Mouse (Mus musculus) neural tube, embryonic 10.5 days (tissue): ENCODE data around the gene Ccdc85c.
A peak's percentile ranks its signal among the peaks of the same experiment; 100 is the strongest.

ENCODE experiments used
- DNase-seq: peaks from one replicate; pipeline ENCODE4 v3.0.0-alpha.2; 2017; ENCODE audit warnings: low spot score; ENCODE audit errors: extremely low spot score

Ccdc85c gene

GRCm38 (mm10) chr12:108274661-108275507, at the start of gene Ccdc85c:
Ccdc85c (minus strand) TSS chr12:108275425.
- peak; percentile 70 for DNase-seq

DNA sequence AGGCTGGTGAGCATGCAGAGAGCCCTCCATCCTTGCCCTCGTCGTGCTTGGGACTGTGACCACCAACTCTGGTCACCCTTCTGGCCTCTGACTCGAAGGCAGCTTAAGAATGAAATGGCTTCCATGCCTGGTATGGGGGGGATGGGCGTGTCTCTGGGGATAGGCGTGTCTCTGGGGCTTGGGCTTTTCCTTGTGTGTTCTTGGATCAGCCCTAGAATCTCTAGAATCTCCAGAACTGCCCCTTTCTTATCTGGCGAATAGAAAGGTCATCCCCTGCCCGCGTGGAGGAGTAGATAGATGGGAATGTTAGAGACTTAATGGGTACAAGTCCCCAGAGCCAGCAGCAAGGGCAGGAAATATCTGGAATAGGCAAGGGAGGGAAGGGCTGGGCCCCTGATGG, 44.9 kb upstream of the Ccdc85c start:
- DNase-seq = no peak

DNA sequence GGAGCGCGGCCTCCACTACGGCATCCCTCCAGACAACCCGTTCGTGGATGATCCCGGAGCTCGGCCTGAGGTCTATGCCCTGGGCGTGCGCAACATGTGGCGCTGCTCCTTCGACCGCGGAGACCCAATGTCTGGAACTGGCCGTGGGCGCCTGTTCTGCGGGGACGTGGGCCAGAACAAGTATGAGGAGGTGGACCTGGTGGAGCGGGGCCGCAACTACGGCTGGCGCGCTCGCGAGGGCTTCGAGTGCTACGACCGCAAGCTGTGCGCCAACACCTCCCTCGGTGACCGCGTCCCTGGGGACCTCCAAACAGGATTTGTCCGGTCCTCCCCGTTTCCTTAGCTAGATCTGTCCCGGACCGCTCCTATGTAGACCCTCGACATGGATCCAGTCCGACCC, 43.3 kb upstream of the Ccdc85c start:
- DNase-seq = no peak

DNA sequence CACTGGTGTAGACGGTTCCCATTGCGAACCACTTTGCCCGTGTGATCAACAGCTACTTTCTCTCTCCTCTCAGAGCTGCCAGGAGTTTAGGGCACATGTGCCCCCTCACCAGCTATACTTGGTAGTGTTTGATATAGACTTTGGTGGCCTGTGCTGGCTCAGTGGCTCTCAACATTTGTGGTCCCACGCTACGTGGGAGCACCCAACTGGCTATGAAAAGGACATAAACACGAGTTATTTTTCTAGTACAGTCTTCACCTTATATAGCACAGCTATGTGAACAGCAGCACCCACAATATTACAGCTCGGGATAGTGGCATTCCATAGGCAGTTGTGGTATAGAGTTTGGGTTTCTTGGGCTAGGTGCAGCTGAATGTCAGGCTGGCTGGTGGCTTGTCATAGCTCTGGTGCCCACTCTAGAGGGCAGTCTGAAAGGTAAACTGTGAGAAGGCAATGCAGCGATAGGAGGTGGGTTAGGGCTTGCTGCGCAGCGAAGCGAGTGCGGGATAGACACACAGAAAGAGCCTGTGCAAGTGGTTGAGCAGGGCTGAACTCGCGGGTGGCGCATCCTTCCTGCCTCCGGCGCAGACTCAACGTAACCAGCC, 42.7 kb upstream of the Ccdc85c start:
- DNase-seq = no peak

DNA sequence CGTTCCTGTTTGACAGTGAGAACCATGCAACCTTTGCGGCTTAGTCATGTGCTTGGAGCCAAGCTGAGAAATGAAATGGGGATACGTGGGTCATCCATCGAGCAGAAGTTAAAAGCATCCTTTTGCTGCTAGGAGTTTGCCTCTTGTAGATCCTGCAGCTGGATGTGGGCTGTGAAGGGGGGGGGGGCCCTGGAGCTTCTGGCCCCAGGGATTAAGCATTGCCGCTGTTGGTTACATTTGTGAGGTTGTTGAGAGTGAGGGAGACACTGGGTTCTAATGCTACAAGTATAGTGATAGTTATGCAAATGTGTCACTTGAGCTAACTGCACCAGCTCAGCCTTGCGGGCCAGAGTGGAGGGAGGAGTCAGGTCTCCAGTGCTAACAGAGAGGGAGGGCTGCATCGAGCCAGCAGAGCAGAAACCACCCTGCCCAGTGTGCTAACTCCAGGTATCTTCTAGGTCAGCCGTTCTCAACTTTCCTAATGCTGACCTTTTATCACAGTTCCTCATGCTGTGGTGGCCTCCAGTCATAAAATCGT, 42.0 kb upstream of the Ccdc85c start:
- DNase-seq = no peak

GRCm38 (mm10) chr12:108316655-108317054, 41.4 kb upstream of the Ccdc85c start:
- no peak for DNase-seq

DNA sequence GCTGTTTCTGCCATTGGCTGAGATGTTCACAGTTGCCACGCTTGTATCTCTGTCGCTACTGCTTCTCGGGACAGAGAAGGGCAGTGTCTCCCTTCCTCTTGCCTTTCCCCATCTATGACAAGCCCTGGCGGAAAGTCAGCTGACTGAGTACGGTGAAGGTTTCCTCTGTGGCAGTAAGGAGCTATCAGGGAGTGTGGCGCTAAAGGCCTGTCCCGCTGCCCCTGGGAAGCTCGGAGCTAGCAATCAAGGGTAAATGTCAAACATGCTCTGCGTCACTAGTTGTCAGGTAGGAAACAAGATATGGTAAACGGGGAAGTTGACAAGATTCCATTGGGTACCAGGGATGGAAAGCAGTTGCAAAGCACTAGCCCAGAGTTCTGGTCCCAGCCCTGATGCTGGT, 40.6 kb upstream of the Ccdc85c start:
- no peak for DNase-seq

DNA sequence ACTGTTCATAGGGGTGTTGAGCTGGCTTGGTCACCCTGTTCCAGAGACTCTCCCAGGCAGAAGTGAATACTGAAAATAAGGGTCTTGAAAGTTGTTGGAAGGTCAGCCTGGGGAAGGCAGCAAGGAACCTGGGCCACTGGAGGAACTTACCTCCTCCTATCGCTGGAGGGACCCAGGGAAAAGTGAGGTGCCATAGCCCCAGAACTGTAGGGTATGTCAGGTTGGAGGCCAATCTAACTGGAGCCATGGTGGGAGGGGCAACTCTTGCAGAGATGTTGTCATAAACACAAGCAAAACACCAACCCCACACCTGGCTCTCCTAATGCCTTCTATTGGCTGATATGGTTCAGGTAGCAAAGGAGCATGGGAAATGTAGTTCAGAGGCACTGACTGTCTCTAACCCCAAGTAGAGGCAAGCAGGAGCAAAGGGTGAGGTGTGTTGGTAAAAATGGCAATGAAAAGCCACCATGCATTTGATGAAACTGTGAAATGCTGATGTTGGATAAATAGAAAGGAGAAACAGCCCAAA, 38.1 kb upstream of the Ccdc85c start:
- DNase-seq = no peak

- no peak for DNase-seq
Observed at GRCm38 (mm10) chr12:108312432-108312851, 37.2 kb upstream of the Ccdc85c start.

DNA sequence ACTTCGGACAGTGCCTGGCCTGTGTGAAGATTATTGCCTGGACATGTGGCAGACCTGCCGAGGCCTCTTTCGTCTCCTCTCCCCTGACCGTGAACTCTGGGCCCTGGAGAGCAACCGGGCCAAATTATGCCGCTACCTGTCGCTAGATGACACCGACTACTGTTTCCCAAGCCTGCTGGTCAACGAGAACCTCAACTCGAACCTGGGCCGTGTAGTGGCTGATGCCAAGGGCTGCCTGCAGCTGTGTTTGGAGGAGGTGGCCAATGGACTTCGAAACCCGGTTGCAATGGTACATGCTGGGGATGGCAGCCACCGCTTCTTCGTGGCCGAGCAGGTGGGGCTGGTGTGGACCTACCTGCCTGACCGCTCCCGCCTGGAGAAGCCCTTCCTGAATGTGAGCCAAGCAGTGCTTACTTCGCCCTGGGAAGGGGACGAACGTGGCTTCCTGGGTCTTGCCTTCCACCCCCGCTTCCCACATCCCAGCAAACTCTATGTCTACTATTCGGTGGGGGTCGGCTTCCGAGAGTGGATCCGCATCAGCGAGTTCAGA, 36.6 kb upstream of the Ccdc85c start:
- no peak for DNase-seq

GRCm38 (mm10) chr12:108310456-108311027, 35.3 kb upstream of the Ccdc85c start:
- DNase-seq = no peak

GRCm38 (mm10) chr12:108310041-108310440, 34.8 kb upstream of the Ccdc85c start:
- DNase-seq = no peak

GRCm38 (mm10) chr12:108309116-108309794, 34.0 kb upstream of the Ccdc85c start:
- no peak for DNase-seq

DNA sequence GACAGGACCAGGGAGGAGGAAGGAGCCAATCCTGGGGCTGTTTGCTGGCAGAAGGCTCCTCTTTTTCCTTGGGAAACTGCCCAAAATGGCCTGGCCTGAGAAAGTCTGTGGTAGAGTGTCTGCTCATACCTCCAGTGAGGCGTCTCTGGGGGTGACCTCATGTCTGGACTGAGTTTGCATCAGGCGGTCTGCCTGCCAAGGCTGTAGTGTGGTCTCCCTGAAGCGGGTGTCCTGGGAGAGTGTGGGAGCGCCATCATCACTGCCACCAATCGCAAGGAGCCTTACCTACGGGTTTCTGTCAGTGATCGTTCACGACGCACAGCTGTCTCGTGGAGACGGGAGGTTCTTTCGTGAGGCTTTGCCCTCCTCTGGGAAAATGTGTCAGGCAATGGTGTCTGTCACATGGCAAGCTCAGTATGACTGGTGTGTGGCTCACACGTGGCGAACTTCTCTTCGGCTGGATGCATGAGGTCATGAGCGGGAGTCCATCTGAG, 33.2 kb upstream of the Ccdc85c start:
- no peak for DNase-seq

DNA sequence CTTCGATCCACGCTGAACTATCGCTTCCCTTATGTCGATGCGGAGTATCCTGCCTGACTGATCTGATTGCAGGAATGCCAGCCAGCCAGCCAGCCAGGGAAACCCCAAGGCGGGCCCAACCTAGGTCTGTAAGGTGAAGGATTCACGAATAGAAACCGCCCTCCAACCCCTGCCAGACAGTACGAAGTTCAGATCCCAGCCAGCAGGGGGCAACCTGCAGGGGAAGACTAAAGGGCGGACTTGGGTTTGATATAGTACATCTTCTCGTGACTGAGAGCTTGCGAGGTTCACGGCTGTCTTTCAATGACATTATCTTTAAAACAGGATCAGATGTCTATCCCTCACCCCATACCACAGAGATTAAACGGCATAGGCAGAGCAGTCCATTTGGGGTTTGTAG, 32.3 kb upstream of the Ccdc85c start:
- DNase-seq = peak; percentile 77

- peak; percentile 71 for DNase-seq
Observed at GRCm38 (mm10) chr12:108305812-108306794, 30.9 kb upstream of the Ccdc85c start, which contains the start of gene Hhipl1. Hhipl1 (plus strand) TSS chr12:108306270.

GRCm38 (mm10) chr12:108305172-108305571, 29.9 kb upstream of the Ccdc85c start:
- no peak for DNase-seq

DNA sequence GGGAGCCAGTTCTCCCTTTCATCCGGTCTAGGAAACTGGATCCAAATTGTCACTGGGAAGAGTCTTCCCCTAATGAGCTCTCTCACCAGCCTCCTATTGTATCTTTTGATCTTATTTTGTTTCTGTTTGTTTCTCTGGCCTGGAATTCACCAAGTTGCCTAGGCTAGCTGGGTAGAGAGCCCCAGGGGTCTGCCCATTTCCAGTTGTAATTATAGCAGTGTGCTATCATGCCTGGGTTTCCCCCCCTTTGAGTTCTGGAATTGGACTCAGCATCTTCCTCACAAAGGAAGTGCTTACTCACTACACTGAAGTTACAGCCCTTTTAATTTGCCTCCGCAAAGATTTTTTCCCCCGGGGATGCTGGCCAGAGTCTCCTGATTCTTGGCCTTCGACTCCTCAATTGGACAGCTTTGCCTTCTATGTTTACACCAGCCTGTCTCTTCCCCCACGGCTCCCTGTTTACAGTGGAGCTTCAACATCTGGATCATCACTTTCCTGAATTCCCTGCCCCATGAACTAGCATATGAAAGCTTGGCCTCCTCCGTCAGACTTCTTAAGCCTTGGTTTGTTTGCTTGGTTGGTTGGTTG, 28.6 kb upstream of the Ccdc85c start:
- no peak for DNase-seq

DNA sequence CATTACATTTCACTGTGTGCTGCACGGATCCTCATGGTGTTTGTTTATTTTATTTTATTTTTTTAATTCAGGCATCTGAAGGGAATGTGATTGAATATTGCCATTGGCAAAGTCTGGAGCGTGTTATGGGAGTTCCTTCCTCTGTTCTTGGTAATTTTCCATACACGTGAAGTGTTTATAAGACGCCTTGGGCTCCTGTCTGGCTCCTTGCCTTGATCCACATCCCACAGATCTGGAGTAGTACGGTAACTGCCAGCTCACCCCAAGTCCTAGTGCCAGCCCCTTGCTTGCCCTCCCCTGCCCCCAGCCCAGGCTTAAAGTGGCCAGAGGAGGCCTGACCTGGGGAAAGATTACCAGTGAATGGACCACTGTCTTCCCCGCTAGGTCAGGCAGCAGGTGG, 25.8 kb upstream of the Ccdc85c start:
- DNase-seq = no peak
